Mouse (Mus musculus) CH12F3 (cell line): Measurements from ENCODE around the gene Prkg1.

Experiments used
- in situ Hi-C: fragments of 300-500 bp; cut with MboI; formaldehyde crosslinking; loops from 2 replicates; pipeline ENCODE4 v1.14.3; 2020; ENCODE audit warnings: low sequenced_read_pairs

Gene Prkg1

DNA sequence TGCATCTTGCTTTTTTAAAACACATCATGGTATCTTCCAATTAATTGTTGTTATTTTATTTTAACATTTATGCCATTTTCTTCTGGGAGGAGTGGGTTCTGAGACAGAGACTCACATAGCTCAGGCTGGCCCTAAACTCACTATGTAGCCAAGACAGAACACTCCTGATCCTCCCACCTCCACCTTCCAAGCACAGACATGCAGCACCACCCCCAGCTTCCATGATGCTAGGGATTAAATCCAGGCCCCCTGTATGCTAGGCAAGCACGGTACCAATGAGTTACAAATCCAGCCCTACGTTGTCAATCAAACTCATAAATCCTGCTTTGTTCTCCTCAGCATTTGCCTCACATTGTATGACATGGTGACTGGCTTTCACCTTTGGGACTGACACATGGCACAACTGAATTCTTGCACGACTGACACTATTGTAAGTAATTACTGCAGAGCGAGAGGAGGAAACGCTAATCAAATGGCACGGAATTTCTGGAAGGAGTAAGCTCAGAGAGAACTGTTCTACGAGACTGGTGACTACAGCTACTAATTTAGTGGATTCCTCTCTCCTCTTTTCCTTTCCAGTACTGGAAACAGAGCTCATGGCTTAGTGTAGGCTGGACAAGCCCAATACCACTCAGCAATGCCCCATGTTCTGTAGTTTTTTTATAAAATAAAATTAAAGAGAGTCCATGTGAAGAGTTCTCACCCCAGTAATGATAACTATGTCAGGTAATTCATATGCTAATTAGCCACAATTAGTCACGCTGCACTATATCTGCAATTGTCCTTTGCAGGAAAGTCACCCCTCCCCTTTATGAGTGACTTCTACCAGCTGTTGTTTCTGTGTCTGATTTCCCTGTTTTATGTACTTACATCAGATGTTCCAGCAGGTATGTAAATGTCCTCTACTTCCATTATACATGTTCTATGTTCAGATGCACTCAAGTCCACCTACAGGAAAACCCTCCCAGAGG, 133.6 kb downstream of the Prkg1 start:
- in situ Hi-C loops = no loop called here

DNA sequence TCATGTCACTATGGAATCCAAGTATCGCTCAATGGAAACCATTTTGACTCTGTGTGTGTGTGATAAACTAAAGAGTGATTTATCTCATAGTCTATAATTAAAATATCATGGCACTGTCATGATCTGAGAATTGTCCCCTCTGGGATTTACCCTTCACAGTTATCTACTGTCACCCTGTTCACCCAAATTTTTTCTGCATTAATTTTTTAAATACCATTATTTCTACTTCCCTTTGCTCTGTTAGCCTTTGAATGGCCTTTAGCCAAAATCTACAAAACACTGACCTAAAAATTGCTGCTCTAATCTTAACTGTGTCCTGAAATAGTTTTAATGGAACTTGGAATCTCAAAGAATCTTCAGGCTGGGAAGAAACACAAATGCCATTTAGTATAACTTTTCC, 143.1 kb downstream of the Prkg1 start:
- in situ Hi-C loops = no loop called here

DNA sequence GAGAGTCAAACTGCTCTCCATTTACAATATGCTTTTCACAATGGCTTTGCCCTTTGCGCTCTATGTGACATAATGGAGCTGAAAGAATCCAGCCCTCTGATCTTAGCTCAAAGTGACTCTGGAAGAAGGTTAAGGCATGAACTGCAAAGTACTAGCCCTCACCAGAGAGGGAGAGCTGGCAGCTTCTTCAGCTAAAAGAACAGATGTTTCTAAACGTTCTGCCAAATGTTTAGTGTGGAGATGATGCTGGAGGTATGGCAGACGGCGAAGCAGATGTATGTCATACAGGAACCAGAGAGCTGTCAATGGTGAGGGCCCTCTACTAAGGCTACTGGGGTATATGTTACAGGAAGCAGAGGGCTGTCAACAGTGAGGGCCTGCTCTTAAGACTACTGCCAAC, 148.0 kb downstream of the Prkg1 start:
- in situ Hi-C loops = no loop called here

DNA sequence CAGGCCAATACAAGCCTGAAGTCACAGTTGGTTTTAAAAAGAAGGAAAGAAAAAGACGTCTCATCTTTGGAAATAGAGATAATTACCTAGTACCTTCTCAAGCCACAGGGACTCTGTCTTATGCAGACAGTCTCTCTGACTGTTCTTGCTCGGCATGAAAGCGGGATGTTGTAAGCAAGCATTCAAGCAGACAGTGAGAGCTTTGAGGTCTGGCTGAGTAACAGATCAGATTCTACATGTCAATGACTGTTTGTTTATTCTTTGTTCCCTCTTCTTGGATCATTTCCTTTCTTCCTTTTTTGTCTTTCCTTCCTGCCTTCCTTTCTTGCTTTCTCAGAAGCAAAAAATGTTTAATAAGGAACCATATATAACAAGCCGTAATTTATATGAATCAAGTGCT, 148.7 kb downstream of the Prkg1 start:
- in situ Hi-C loops = no loop called here

DNA sequence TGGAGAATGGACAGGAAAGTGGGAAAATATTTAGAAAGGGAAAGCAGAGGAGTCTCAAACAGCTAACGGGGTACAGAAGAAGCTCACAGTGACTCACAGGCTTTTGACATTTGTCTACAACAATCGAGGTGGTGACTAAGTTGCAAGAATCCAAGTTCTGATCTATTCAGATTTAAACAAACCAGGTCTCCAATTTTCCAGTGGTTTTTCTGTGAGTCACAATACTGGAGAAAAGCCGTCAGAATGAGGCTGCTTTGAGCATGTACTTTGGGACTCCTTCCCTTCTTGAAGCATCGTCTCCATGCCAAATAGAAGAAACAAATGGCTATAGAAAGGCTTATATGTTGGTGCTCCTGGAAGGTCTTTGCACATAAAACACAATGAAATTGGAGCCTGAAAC, 151.7 kb downstream of the Prkg1 start:
- in situ Hi-C loops = no loop called here

DNA sequence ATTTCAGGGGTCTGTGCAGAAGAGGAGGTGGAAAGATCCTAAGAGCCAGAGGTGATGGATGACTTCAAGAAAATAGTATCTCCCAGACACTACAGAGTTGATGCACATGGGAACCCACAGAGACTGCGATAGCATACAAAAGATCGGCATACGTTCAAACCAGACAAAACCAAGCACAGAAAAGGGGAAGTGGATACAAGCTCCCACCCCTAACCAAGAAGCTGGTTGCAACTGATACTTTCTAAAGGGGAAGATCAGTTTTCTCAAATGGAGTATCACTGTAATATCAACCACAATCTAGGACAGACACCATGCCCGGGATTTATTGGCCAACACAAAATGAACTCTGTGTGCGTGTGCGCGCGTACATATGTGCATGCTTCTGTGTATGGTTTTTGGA, 162.3 kb downstream of the Prkg1 start:
- in situ Hi-C loops = no loop called here

DNA sequence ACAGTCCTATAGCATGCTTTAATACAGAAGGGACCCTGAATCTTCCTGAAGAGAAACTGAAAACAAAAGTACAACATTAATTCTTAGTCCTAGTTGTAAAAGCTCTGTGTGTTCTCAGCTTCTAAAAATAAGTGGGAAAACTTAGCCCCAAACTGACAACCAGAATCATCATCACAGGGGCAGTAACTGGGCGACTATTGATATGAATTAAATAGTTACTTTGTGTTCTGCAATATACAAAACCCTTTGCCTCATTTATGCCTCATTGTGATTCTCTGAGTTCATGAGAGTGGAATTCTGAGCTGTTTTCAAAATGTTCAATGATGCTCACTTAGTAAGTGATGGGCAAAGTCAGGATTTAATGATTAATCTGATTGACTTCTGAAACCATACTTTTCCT, 170.8 kb downstream of the Prkg1 start:
- in situ Hi-C loops = no loop called here

DNA sequence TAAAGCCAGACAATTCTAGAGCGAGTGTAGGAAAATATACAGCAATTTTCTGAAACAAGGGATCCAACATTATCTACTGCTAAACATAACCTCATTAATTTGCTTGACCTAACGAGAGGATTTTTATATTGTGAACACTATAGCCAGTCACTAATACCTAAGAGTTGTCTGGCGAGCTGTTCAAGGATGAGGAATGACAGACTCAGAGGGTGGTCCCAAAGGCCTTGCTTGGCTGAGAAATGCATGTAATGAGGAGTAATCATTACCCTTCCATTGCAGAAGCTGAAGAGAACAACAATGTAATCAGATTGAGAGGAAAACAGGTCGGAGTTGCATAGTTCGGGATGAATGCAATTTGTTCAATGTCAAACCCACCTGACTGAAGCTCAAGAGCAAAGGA, 174.1 kb downstream of the Prkg1 start:
- in situ Hi-C loops = no loop called here

DNA sequence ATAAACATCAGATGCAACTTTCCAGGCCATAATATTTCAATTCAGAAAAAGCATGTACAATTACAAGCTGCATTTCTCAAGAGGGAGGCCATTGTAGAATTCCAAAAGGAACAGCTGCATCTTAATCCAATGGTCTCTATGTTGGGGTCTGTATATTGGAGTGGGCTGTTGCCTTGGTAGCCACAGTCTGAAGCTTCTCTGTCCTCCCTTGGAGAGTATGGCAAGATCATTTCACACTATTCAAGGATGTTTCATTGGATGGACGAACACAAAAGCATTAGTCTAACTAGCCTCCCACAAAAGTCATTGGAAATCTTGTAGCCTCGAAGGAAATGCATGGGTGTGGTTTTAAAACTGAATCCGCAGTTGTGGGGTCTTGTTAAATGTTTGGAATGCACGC, 187.7 kb downstream of the Prkg1 start:
- in situ Hi-C loops = no loop called here

DNA sequence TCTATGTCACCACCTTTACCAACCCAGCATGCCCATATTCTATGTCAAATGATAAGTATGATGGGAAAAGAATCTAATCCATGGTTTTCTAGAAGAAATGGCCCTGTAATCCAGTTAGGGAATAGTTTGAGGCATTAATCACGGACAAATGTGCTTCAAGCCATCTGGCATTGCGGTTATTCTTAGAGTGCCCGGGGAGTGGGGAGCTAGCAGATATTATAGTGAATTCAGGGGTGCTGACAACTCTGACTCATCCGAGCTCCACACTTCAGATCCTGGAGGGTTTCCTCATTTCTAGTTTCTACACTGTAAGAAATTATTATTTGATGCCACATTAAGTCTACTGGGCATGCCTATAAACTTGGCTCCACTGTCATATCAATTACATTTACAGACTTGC, 200.5 kb downstream of the Prkg1 start:
- in situ Hi-C loops = no loop called here

DNA sequence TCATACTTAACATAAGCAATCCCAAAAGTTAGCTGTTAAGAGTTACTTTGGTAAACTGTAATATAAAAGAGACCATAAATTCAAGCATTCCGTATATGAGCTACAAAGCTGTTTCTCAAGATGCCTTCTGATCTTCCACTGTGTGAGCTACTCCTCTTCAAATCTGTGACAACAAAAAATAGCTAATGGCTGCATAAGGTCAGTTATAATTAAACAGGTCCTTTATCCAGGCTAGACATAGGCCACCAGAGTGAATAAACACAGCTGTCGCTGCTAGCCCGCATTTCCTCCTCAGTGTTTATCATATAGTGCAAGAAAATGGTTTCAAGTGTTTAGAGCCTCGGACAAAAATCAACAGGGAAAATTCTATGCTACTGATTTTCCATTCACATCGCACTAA, 218.8 kb downstream of the Prkg1 start:
- in situ Hi-C loops = no loop called here

DNA sequence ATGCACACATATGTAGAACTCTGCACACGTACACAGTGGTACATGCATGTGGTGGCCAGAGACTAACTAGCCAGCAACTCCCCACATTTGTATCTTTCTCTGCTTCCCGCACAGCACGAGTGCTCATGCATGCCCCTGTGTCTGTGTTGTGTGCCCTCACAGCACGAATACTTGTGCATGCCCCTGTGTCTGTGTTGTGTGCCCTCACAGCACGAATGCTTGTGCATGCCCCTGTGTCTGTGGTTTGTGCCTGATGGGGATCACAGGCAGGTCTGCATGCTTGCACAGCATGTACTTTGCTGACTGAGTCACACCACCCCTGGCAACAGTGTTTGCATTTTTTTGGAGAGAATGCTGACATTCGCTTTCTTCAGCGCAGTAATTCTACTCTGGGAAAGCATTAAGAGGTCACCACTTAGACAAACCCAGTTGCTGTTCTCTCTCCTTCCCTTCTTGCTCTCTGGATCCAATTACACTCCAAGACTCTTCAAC, 233.5 kb downstream of the Prkg1 start:
- in situ Hi-C loops = no loop called here

DNA sequence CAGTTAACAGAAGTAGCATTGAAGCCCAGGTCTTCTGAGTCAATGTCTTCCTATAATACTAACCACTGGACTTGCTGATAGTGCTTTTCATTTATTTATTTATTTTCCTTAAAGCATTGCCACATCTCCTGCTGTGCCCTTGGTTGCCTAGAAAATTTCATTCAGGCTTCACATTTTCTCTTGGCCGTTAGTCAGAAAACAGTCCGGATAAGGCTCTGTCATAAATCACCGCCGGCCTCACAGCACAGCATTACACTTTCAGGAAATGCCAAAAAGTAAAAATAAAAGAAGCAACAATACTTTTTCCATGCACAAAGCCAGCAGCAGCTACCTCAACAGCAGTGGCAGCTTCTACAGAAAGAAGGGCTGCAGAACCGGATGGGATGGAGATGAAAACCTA, 234.2 kb downstream of the Prkg1 start:
- in situ Hi-C loops = no loop called here

DNA sequence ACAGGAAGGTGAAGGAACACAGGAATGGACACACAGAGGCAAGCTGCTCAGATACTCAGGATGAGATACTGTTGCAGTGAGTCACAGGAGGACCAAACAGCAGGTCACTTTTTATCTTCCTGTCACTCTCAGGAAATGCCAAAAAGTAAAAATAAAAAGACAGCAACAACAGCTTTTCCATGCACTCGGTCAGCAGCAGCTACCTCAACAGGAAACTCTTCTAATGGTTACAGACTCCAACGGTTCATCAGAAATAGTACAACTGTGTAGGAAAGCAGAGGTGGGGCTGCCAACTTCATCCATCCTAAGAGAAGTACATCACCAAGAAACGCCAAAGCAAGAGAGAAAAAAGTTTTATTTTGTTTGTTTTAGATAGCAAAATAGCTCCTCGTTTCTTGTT, 234.9 kb downstream of the Prkg1 start:
- in situ Hi-C loops = no loop called here

DNA sequence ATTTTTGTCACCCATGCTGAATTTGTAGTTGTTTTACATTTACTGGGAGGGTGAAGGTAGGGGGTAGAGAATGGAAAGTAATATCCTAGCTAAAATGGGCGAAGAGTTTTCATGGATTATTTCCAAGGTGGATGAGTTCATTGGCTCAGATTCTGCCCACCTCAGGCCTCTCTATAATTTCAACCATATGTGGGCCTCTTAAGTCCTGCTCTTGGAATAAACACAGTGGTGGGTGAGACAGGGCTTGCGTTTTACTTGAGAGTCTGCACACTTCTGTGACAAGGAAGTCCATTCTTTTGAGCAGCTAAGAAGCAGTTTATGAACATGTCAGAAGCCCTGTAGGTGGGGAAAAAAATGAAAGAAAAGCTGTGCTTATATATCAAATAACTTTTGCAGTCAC, 250.3 kb downstream of the Prkg1 start:
- in situ Hi-C loops = no loop called here

DNA sequence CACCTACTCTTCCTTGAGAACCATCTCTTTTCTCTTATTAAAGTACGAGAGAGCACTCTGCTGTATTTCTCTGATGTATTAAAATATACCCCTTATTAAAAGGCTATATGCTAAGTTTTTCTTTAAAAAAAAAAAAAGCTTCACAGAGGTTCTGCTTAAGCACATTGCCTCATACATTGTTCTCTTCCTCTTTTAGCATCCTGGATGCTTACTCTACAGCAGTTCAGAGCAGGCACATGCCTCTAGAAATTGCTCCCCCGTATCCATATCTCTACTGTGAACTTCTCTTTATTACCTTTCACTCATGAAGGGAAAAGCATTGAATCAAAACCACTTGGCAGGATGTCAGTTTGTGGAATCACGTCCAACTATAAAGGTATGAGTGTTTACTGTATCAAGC, 257.0 kb downstream of the Prkg1 start:
- in situ Hi-C loops = no loop called here

DNA sequence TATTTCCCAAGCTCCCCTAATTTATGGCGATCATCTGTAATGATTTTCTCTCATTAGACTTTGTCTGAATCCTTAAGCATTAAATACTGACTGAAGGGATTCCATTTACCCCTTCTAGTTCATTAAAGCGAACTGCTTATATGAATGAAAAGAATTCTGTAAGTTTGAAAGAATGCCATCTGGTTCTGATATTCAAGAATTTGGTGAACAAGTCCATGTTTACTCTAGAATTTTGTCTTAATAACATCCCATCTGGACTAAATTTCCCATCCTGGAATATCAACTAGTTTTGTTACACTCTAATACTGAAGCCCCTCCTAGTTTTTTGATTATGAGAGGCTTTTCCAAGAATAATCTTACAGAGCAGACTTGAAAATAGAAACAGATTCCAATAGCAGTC, 258.5 kb downstream of the Prkg1 start:
- in situ Hi-C loops = no loop called here

DNA sequence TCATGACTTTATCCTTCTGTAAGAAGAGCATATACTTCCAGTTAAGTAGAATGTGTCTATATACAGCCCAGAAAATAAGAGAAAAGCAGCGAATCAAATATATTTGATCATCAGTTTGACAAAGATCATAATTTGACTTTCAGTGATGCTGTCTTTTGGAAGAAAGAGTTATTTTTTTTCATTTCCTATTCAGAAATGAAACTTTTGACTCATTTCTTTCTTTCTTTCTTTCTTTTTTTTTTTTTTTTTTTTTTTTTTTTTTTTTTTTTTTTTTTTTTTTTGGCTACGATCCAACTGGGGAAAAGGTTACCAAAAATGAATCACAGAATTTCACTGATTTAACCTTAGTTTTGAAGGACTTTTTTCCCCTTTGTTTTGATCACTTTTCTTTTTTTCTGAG, 259.8 kb downstream of the Prkg1 start:
- in situ Hi-C loops = no loop called here

DNA sequence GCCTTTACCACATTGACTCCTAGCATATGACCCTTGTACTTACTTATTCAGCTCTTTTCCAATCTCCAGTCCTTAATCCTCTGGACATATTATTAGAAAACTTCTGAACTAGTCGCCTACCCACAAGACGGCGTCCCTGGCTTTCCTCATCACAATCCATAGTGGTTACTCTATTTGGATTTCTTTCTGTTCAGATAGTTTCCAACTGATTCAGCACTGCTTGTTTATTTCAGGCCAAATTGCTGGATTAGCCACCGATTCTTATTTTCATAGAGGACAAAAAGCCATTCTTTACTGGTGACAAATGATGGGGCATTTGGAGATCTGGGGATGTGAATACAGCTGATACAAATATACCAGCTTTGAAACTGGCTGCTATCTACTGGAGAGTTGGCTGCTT, 267.4 kb downstream of the Prkg1 start:
- in situ Hi-C loops = no loop called here

DNA sequence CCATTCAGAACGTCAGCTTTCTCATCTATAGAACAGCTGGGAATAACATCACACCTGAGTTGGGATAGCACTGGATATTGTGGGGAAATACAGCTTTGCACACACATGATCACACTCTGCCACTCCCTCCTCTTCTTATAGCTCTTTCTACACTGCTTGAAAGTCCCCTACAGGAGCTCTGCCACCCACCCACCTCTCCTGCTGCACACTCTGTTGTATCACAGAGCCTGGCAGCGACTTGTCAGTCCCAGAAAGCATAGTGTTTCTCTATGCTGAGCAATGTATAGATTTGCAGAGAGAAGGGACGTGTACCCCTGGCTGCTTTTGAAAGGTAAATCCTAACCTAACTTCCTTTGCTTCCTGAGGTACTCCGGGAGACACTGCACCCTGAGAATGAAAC, 275.2 kb downstream of the Prkg1 start:
- in situ Hi-C loops = no loop called here

DNA sequence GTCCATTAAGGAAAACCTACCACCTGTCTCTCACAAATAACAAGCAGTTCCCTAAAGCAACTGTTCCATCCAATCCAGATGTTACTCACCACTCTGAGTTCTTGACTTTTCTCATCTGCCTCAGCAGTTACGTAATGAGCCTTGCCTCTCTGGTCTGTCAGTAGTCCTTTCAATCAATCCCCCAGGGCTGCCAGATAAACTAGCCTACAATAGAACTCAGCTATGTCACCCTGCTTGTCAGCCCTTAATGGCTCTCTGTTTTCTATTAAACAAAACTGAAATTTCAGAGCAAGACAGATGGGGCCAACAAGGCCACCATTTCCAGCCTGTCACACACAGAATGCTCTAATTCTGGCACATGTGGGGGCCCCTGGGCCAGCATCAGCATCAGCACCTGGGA, 293.1 kb downstream of the Prkg1 start:
- in situ Hi-C loops = no loop called here

DNA sequence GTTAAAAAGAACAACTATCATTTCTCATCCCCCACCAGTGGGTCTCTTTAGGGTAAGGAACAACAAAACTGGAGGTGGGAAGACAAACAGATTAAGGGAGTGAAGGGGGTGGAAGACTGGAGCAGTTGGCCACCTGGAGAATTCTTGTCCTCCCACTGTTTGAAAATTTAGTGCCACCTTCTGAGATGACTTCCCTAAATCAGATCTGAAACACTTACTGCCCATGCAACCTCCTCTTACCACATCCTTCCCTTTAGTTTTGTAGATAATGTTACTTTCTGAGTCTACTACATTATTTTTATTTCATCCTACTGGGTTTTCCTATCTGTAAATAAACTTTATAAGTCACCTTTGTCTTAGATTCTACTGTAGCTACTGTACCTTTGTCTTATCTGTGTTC, 304.6 kb downstream of the Prkg1 start:
- in situ Hi-C loops = no loop called here

DNA sequence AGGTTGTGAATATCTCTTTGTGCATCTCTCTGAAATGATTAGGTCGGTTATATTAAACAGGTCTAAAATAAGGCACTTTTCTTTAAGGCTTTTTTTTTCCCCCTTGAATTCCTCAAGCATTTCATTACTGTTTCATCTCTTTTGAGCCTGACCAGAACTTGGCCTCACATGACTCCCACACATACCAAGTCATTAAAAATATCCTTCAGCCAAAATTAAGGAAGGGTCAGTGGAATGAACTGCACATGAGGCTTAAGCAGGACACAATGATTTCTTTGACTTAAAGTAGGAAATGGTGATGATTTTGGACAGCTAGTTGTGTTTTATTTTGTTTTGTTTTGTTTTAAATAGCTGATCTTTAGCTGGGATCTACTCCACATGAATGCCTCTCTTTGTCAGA, 320.7 kb downstream of the Prkg1 start:
- in situ Hi-C loops = no loop called here
